Mouse (Mus musculus) retina, postnatal 7 days (tissue): Measurements from ENCODE around the gene Thumpd2.

Experiments used
- DNase-seq: peaks from one replicate; pipeline ENCODE4 v3.0.0-alpha.2; 2012; ENCODE audit warnings: low read depth, low spot score

Gene Thumpd2

GRCm38 (mm10) chr17:81032957-81033356 is 31.9 kb downstream of the Thumpd2 start:
- no peak for DNase-seq

DNA sequence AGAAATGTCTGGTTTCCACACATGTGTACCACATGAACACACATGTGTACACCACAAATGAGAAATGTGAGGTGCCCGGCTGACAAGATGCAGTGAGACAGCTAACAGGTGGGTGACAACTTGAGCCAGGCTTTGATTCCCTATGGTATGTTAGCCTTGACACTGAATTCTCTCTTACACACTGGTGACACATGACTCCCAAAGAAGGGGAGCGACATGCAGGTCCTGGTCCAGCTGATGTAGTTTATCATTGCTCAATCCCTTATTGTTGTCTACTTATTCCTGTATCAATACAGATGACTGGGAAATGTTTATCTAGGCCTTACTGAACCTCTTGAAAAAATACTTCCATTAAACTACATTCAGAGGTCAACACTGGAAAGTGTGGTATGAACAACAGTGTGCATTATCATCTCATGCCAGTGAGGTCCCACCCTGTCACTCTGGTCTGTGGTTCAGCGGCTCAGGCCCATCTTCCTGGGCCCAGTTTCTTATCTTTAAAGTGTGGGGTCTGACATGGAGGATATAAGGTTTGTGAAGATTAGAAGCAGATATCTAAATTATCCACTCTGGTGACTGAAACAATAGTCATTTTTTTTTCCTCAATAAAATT is 32.9 kb downstream of the Thumpd2 start:
- no peak for DNase-seq

DNA sequence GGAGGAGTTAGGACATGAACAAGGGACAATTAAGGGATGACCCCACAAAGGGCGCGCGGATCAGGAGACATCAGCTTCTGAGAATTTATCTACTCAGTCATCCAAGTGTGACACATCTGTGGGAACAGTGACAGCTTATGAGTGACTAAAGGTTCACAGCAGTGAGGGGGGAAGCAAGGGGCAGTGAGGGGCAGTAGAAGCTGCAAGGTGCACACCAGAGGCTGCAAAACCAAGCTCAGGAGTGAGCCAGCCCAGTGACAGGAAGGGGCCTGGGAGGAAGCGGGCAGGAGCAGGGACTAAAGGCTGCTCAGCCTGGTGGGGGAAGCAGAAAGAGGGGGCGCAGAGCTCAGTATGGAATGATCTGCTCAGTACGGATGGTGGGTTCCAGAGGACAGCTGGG is 37.6 kb downstream of the Thumpd2 start:
- no peak for DNase-seq

- peak; percentile 31 for DNase-seq
Observed at GRCm38 (mm10) chr17:81017132-81017531, 47.8 kb downstream of the Thumpd2 start.

DNA sequence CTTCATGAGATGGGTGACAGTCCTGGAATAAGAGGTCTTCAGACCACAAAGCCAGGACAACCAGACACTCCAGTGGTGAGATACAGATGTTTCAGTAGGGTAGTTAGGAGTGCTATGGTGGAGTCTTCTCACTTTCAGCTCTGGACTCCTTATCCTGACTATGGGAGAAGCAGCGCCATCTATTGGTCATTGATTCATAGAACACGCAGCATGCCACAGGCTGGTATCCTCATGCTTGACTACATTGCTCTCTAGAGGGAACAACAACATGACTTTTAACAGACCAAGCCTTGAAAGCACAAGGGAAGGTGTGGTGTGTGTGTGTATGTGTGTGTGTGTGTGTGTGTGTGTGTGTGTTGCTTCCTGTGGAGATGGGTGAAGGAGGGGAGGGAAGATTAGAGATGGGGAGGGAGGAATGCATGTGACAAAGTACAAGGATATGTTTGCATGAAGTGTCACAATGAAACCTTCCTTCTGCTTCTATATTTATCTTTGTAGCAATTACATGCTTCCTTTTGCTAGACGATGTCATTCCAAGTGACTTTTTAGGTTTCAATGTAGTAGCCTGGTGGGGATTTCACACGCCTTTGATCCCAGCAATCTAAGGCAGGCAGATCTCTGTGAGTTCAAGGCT is 49.0 kb downstream of the Thumpd2 start:
- peak; percentile 64 for DNase-seq

DNA sequence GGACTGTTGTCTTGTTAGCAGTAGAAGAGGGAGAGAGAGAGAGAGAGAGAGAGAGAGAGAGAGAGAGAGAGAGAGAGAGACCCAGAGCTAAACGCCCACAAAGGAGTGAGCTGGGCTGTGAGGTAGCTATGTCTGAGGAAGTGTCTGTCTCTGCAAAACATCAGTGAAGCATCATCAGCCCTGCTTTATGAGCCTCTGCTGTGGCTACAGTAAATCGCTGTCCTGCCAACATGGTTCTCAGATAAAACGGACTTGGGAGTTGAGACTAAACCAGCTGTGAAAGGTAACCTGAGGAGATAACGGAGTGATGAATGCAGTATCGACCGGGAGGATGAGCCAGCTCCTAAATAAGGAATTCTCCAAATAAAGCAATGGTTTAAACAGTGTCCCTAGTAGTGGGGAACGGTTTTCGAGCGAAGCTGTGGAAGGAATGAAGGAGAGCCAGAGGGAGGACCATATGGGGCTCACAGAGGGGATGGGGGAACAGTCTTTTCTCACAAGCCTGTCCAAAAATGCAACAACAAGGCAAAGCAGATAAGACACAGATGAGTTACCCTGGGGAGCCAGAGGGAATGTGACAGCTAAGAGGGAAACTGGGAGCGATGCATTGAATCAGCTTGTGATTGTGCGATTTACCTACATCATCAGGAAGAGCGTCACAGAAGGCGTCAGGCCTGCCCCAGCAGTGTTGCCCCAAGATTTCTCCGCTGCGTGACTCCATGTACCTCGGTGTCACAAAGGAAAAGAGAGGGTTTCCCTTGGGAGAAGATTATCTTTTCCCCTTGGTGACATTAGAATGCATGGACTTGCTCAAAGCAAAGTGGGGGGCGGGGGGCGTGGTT is 53.8 kb downstream of the Thumpd2 start:
- DNase-seq: no peak

- DNase-seq: no peak
Observed at GRCm38 (mm10) chr17:81010199-81010598, 54.7 kb downstream of the Thumpd2 start.

DNA sequence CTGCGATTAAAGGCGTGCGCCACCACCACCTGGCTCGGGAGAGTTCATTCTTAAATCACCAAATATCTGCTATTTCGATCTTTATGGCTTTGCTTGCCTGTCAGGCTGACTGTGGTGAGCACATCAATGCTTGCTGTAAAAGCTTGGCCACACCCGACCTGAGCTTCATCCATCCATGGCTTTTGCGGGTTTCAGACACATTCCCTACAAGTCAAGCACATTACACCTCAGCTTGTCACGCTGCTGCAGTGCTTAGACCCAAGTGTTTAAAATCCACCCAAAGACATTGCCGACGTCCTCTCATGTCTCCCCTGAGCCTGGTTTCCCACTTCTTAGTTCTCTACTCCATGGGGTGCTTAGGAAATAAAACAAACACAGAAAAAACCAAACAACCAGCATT is 55.8 kb downstream of the Thumpd2 start:
- DNase-seq: no peak

DNA sequence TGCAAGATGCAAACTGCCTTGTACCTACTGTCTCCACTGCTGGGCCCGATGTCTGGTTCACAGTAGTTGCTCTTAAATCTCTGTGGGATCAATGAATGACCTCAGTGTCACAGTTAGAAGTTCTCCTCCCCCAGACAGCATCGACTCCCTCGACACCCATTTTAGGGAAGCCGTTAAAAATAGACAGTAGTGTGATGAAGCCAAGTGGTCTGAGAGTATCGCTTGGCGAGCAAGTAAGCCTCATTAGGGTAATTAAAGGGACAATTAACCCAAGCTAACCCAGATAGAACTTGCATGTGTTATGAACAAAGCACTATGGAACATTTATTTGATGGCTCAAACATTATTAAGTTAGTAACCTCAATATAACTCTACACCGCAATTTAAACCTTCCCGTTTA is 59.6 kb downstream of the Thumpd2 start:
- no peak for DNase-seq

DNA sequence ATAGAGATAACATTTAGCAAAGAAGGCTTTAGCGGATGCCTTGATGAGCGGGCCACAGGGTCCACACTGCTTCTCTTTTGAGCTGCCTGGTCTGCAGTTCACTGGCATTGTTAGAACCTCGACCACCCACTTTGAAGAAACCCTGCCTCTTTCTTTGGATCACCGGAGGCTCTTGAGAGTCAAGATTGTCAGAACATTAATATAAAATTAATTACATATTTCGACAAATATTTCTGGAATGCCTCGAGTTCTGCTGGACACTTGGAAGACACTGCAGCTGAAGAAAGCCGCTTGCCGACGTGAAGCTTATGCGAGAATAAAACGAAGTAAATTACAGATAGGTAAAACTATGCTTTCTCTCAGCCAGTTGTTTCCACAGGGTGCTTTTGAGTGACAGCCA is 60.4 kb downstream of the Thumpd2 start:
- no peak for DNase-seq

GRCm38 (mm10) chr17:81002130-81002529 is 62.8 kb downstream of the Thumpd2 start:
- no peak for DNase-seq

DNA sequence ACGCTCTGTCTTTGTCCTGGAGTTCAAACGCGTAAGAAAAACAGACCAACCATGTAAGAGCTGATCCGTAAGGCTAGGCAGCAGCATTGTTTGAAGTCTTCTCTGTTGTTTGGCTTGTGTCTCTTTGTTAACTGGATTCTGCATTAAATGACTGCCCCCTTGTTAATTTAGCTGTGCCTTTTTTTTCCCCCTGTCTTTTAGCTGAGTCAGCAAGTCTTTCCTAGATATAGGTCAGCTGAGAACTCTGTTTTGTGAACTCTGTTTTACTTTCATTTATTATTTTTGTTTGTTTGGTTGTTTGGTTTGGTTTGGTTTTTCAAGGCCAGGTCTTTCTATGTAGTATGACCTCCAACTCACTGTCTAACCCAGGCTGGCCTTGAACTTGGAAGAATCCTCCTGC is 63.2 kb downstream of the Thumpd2 start:
- no peak for DNase-seq

DNA sequence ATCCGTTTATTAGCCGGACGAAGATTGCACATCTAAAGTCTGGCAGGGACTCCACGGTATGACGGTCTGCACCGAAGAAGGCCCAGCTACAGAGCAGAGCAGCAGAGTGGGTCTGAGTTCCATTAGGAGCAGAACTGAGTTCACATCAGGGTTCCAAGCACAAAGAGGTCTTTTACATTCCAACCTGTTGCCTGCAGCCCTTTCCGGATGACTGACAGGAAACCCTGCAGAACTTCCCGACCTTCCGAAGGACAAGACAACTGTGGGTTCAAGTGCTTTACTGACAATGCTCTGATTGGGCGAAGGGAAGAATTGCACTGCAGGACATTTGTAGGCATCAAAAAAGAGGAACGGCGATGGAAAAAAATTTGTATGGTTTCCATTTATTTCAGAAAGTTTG is 63.9 kb downstream of the Thumpd2 start:
- DNase-seq: no peak

DNA sequence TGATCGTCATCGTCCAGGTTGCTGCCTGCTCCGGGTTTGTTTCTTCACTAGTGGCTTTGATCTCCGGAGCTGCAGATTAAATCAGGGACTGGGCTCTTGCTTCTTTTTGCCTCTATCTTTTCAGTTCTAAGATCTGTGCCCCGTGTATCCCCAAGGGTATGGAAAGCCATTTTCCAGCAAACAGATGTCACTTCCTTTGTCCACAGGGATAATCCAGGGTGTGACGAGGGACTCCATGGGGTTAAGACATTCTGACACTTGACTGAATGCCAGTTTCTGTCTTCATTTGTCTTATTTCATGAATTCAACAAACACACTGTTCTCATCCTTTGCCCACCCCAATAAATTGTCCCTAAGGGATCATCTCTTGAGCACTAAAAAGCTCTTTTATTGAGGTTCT is 65.9 kb downstream of the Thumpd2 start:
- DNase-seq: no peak

DNA sequence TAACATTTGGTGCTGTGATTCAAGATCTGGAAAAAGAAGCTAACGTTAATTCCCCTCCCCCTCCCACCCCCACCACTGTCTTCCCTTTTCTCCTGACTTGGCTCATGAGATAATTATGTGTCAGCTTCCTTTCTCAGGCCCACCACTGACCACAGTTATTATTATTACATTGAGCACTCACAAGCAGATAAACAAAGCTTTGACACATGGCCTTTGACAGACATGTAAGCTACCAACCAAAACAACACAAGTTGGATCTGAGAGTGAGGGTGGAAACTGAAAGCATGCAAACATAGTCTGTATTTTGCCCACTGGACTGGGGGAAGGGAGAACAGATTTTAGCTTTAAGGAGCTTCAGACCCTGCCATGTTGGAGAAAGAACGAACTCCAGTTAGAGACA is 67.7 kb downstream of the Thumpd2 start:
- DNase-seq: no peak

GRCm38 (mm10) chr17:80991535-80992127 is 73.3 kb downstream of the Thumpd2 start:
- DNase-seq: no peak

- no peak for DNase-seq
Observed at GRCm38 (mm10) chr17:80982976-80983375, 81.9 kb downstream of the Thumpd2 start.

DNA sequence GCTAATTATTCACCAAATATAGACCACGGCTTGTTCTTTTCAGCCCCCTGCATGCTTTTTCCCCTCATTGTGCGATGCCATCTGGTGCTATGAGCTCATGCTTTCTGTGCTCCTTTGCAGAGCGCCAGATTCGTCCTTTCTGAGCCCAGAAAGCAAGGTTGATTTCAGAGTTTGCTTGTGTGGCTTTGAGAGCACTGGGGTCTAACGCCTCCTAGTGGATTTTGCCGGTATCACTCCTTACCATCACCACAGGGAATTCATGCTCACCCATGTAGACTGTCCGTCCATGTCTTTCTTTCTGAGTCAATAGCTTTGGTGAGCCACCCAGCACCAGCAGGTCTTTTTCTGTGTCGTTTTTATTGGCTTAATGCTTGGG is 82.5 kb downstream of the Thumpd2 start:
- peak; percentile 61 for DNase-seq

- no peak for DNase-seq
Observed at GRCm38 (mm10) chr17:80981721-80982411, 83.0 kb downstream of the Thumpd2 start.

GRCm38 (mm10) chr17:80980096-80980495 is 84.8 kb downstream of the Thumpd2 start:
- no peak for DNase-seq

DNA sequence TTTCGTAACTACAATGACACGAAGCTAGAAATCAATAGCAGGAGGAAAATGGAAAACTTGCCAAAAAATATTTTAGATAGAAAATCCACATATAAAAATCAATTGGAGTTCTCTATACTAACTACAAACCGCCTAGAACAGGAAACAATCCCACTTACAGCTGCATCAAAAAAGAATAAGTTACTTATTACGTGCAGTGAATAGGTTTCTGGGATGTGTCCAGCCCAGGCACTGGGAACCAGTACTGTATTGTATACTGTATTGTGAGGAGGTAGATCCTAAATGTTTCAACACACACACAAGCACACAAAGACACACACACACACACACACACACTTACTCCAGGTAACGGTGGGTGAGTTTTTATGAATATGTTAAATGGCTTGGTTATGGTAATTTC is 87.6 kb downstream of the Thumpd2 start:
- no peak for DNase-seq
